Mouse (Mus musculus) gastrocnemius, postnatal 25 days (tissue): ENCODE results near the gene Guca2b. TPM values are rescaled to one million over a fixed set of nuclear protein-coding genes. Genes with fewer than 3 reads are reported as not detected.

Source experiments
- total RNA-seq, 2 experiments: library from RNA; stranded (reverse); gene quantifications; 1 replicate in 1 of 2; 2 replicates in 1 of 2; pipeline ENCODE4 v1.2.3; 2021

Gene Guca2b
- total RNA-seq, 2 experiments from 2014 or later = not detected

Other genes with a start within 250 kb of the Guca2b start
- under 1 TPM in 1 of 2 experiments, not detected in 1; 0.11 TPM for gene Ccdc30, start 243.4 kb downstream of the Guca2b start, total RNA-seq
- 1 to 10 TPM; 5.1 to 5.2 TPM for gene Ppcs, start 236.5 kb downstream of the Guca2b start, total RNA-seq
- not detected for gene Zmynd12, start 236.1 kb downstream of the Guca2b start, total RNA-seq
- gene Rimkla, start 166.3 kb downstream of the Guca2b start, total RNA-seq = not detected
- gene Foxj3, start 122.0 kb downstream of the Guca2b start, total RNA-seq = 10 to 100 TPM; 18.6 to 26.1 TPM
- gene Frg2f1, start 119.4 kb downstream of the Guca2b start, total RNA-seq = 1 to 10 TPM; 4.3 TPM
- not detected for gene Guca2a, start 21.2 kb downstream of the Guca2b start, total RNA-seq
- gene Hivep3, start 74.8 kb upstream of the Guca2b start, total RNA-seq = 1 to 10 TPM; 2.4 TPM